Mouse (Mus musculus) layer of hippocampus, postnatal 36 days (tissue): ENCODE results near the gene Slc34a2. TPM values are rescaled to one million over a fixed set of nuclear protein-coding genes. Genes with fewer than 3 reads are reported as not detected.

ENCODE experiments used
- DNase-seq, 2 experiments: peaks; one replicate each; pipeline ENCODE4 v3.0.0; 2022
- total RNA-seq, 2 experiments: library from RNA; stranded (reverse); gene quantifications; 2 replicates each; pipeline ENCODE4 v1.2.3; 2021

Gene Slc34a2
- total RNA-seq, 2 experiments from 2014 or later: not detected

GRCm38 (mm10) chr5:53031346-53031745 is 6.5 kb upstream of the Slc34a2 start:
- no peak for DNase-seq

- no peak for DNase-seq
Observed at GRCm38 (mm10) chr5:53042034-53042748, 4.3 kb downstream of the Slc34a2 start.

- no peak for DNase-seq
Observed at GRCm38 (mm10) chr5:53042771-53043371, 5.0 kb downstream of the Slc34a2 start.

- DNase-seq: no peak
Observed at GRCm38 (mm10) chr5:53043716-53044115, 5.8 kb downstream of the Slc34a2 start.

- DNase-seq: no peak
Observed at GRCm38 (mm10) chr5:53047951-53048350, 10.1 kb downstream of the Slc34a2 start.

- no peak for DNase-seq
Observed at GRCm38 (mm10) chr5:53048599-53048998, 10.7 kb downstream of the Slc34a2 start.

GRCm38 (mm10) chr5:53049046-53049445 is 11.2 kb downstream of the Slc34a2 start:
- no peak for DNase-seq

- DNase-seq: no peak
Observed at GRCm38 (mm10) chr5:53050963-53051362, 13.1 kb downstream of the Slc34a2 start.

- no peak for DNase-seq
Observed at GRCm38 (mm10) chr5:53053246-53053645, 15.4 kb downstream of the Slc34a2 start.

GRCm38 (mm10) chr5:53061532-53062130 is 23.8 kb downstream of the Slc34a2 start:
- no peak for DNase-seq

GRCm38 (mm10) chr5:53074553-53074952 is 36.7 kb downstream of the Slc34a2 start:
- no peak for DNase-seq

- DNase-seq: no peak
Observed at GRCm38 (mm10) chr5:53078453-53078852, 40.6 kb downstream of the Slc34a2 start.

GRCm38 (mm10) chr5:53087452-53087851 is 49.6 kb downstream of the Slc34a2 start:
- no peak for DNase-seq

- no peak for DNase-seq
Observed at GRCm38 (mm10) chr5:53091331-53091730, 53.5 kb downstream of the Slc34a2 start.

- DNase-seq: no peak
Observed at GRCm38 (mm10) chr5:53101848-53102473, 64.1 kb downstream of the Slc34a2 start.

GRCm38 (mm10) chr5:53104177-53104855 is 66.4 kb downstream of the Slc34a2 start:
- no peak for DNase-seq

- DNase-seq: no peak
Observed at GRCm38 (mm10) chr5:53105716-53106115, 67.8 kb downstream of the Slc34a2 start.

GRCm38 (mm10) chr5:53106125-53106524 is 68.2 kb downstream of the Slc34a2 start:
- no peak for DNase-seq

GRCm38 (mm10) chr5:53106731-53107130 is 68.8 kb downstream of the Slc34a2 start:
- no peak for DNase-seq

- no peak for DNase-seq
Observed at GRCm38 (mm10) chr5:53108026-53108425, 70.1 kb downstream of the Slc34a2 start.

- no peak for DNase-seq
Observed at GRCm38 (mm10) chr5:53108668-53109067, 70.8 kb downstream of the Slc34a2 start.

GRCm38 (mm10) chr5:53110225-53110624 is 72.3 kb downstream of the Slc34a2 start:
- DNase-seq: no peak

- DNase-seq: no peak
Observed at GRCm38 (mm10) chr5:53111036-53111435, 73.2 kb downstream of the Slc34a2 start.
